Mouse (Mus musculus) MEL (cell line): ENCODE measurements around the gene Arid3c. TPM values are rescaled to one million over a fixed set of nuclear protein-coding genes. Genes with fewer than 3 reads are reported as not detected.

Experiments used
- DNase-seq: peaks from one replicate; pipeline ENCODE4 v3.0.0; 2011; ENCODE audit warnings: low read depth, low spot score
- H3K27ac ChIP-seq: 2 replicates; pipeline ENCODE4 v1.5.1; 2012; ENCODE audit warnings: low read depth, mild to moderate bottlenecking, control low read depth, low read length, moderate library complexity; ENCODE audit not compliant: control insufficient read depth
- H3K27me3 ChIP-seq, 2 experiments: fragments of 150-350 bp in 1 of 2; sonication (generic) in 1 of 2; 2 replicates each; pipeline ENCODE4 v1.6.1; 2012; ENCODE audit warnings: low read length in 2 of 2, mild to moderate bottlenecking in 2 of 2, improper control_type of control experiment in 1 of 2, moderate library complexity in 1 of 2; ENCODE audit not compliant: insufficient read depth in 2 of 2, control insufficient read depth in 1 of 2
- H3K36me3 ChIP-seq, 2 experiments: 2 replicates each; pipeline ENCODE4 v1.6.1; 2012 to 2014; ENCODE audit warnings: low read length in 2 of 2, improper control_type of control experiment in 1 of 2, inconsistent platforms in 1 of 2, mild to moderate bottlenecking in 1 of 2; ENCODE audit not compliant: insufficient read depth in 2 of 2, control insufficient read depth in 1 of 2
- H3K4me1 ChIP-seq, 2 experiments: fragments of 150-350 bp in 1 of 2; sonication (generic) in 1 of 2; 2 replicates each; pipeline ENCODE4 v1.6.1; 2012; ENCODE audit warnings: low read length in 2 of 2, improper control_type of control experiment in 1 of 2, mild to moderate bottlenecking in 1 of 2; ENCODE audit not compliant: insufficient read depth in 2 of 2, control insufficient read depth in 1 of 2
- H3K4me3 ChIP-seq, 2 experiments: fragments of 150-350 bp in 1 of 2; sonication (generic) in 1 of 2; 2 replicates each; pipeline ENCODE4 v1.5.1; 2012; ENCODE audit warnings: low read depth in 2 of 2, low read length in 2 of 2, mild to moderate bottlenecking in 2 of 2, moderate library complexity in 2 of 2, control low read depth in 1 of 2, improper control_type of control experiment in 1 of 2; ENCODE audit not compliant: control insufficient read depth in 1 of 2, insufficient read depth in 1 of 2
- H3K79me2 ChIP-seq: 2 replicates; pipeline ENCODE4 v1.6.1; 2012; ENCODE audit warnings: mild to moderate bottlenecking, low read length, moderate library complexity; ENCODE audit not compliant: control insufficient read depth, poor library complexity, insufficient read depth
- H3K9ac ChIP-seq: 2 replicates; pipeline ENCODE4 v1.6.1; 2012; ENCODE audit warnings: low read depth, mild to moderate bottlenecking, control low read depth, low read length, moderate library complexity; ENCODE audit not compliant: control insufficient read depth, poor library complexity, severe bottlenecking
- H3K9me3 ChIP-seq: fragments of 150-350 bp; sonication (generic); replicated peaks from 2 replicates; pipeline ENCODE4 v1.6.1; 2012; ENCODE audit warnings: mild to moderate bottlenecking, low read length, improper control_type of control experiment, moderate library complexity; ENCODE audit not compliant: insufficient read depth
- CTCF ChIP-seq, 3 experiments: IDR thresholded peaks in 2 of 3; conservative IDR thresholded peaks in 1 of 3; 2 replicates each; pipeline ENCODE4 v1.5.1; 2011 to 2012; ENCODE audit warnings: low read length in 3 of 3, low read depth in 2 of 3, mild to moderate bottlenecking in 2 of 3, improper control_type of control experiment in 1 of 3, inconsistent platforms in 1 of 3, mixed read lengths in 1 of 3, moderate library complexity in 1 of 3; ENCODE audit not compliant: control insufficient read depth in 1 of 3, insufficient read depth in 1 of 3, poor library complexity in 1 of 3, severe bottlenecking in 1 of 3
- ELF1 ChIP-seq: IDR thresholded peaks from 2 replicates; pipeline ENCODE4 v1.6.1; 2014; ENCODE audit warnings: low read depth, mild to moderate bottlenecking, inconsistent platforms, low read length, improper control_type of control experiment, moderate library complexity
- EP300 ChIP-seq, 2 experiments: IDR thresholded peaks; 2 replicates each; pipeline ENCODE4 v1.6.1; 2011; ENCODE audit warnings: improper control_type of control experiment in 2 of 2, low read length in 2 of 2, low read depth in 1 of 2, mild to moderate bottlenecking in 1 of 2
- ETS1 ChIP-seq: IDR thresholded peaks from 2 replicates; pipeline ENCODE4 v1.6.1; 2012; ENCODE audit warnings: low read depth, mild to moderate bottlenecking, inconsistent platforms, low read length, improper control_type of control experiment, moderate library complexity
- GATA1 ChIP-seq: IDR thresholded peaks from 2 replicates; pipeline ENCODE4 v1.6.1; 2011; ENCODE audit warnings: low read depth, low read length, improper control_type of control experiment
- HCFC1 ChIP-seq: IDR thresholded peaks from 2 replicates; pipeline ENCODE4 v1.6.1; 2012; ENCODE audit warnings: low read depth, mild to moderate bottlenecking, inconsistent platforms, low read length, improper control_type of control experiment, moderate library complexity
- JUND ChIP-seq: IDR thresholded peaks from 2 replicates; pipeline ENCODE4 v1.6.1; 2011; ENCODE audit warnings: low read depth, mild to moderate bottlenecking, improper control_type of control experiment, low read length
- MAFK ChIP-seq: IDR thresholded peaks from 2 replicates; pipeline ENCODE4 v1.6.1; 2011; ENCODE audit warnings: low read depth, mild to moderate bottlenecking, low read length, improper control_type of control experiment, borderline replicate concordance
- MAX ChIP-seq: IDR thresholded peaks from 2 replicates; pipeline ENCODE4 v1.6.1; 2011; ENCODE audit warnings: low read length, improper control_type of control experiment
- MAZ ChIP-seq: IDR thresholded peaks from 2 replicates; pipeline ENCODE4 v1.6.1; 2012; ENCODE audit warnings: low read depth, mild to moderate bottlenecking, inconsistent platforms, low read length, improper control_type of control experiment
- MXI1 ChIP-seq: IDR thresholded peaks from 2 replicates; pipeline ENCODE4 v1.6.1; 2011; ENCODE audit warnings: mild to moderate bottlenecking, low read depth, low read length, improper control_type of control experiment
- MYC ChIP-seq: IDR thresholded peaks from 2 replicates; pipeline ENCODE4 v1.6.1; 2011; ENCODE audit warnings: low read depth, mild to moderate bottlenecking, low read length, improper control_type of control experiment, moderate library complexity
- NRF1 ChIP-seq: IDR thresholded peaks from 2 replicates; pipeline ENCODE4 v1.6.1; 2014; ENCODE audit warnings: low read depth, mild to moderate bottlenecking, inconsistent platforms, low read length, improper control_type of control experiment, moderate library complexity; ENCODE audit not compliant: poor library complexity, insufficient read depth, severe bottlenecking
- POLR2A ChIP-seq, 2 experiments: IDR thresholded peaks; 2 replicates each; pipeline ENCODE4 v1.6.1; 2011 to 2012; ENCODE audit warnings: low read length in 2 of 2, mild to moderate bottlenecking in 2 of 2, control low read depth in 1 of 2, improper control_type of control experiment in 1 of 2, low read depth in 1 of 2, moderate library complexity in 1 of 2; ENCODE audit not compliant: control insufficient read depth in 1 of 2, insufficient read depth in 1 of 2, poor library complexity in 1 of 2
- POLR2AphosphoS2 ChIP-seq: IDR thresholded peaks from 2 replicates; pipeline ENCODE4 v1.6.1; 2011; ENCODE audit warnings: low read length, improper control_type of control experiment
- RAD21 ChIP-seq: IDR thresholded peaks from 2 replicates; pipeline ENCODE4 v1.6.1; 2011; ENCODE audit warnings: mild to moderate bottlenecking, low read depth, low read length, improper control_type of control experiment
- RCOR1 ChIP-seq: IDR thresholded peaks from 2 replicates; pipeline ENCODE4 v1.6.1; 2012; ENCODE audit warnings: low read depth, mild to moderate bottlenecking, inconsistent platforms, low read length, improper control_type of control experiment
- SIN3A ChIP-seq: IDR thresholded peaks from 2 replicates; pipeline ENCODE4 v1.6.1; 2012; ENCODE audit warnings: low read length, improper control_type of control experiment, inconsistent platforms
- SMC3 ChIP-seq: IDR thresholded peaks from 2 replicates; pipeline ENCODE4 v1.6.1; 2011; ENCODE audit warnings: low read depth, low read length, improper control_type of control experiment
- TBP ChIP-seq: IDR thresholded peaks from 2 replicates; pipeline ENCODE4 v1.8.0; 2011; ENCODE audit warnings: low read depth, low read length, improper control_type of control experiment
- USF1 ChIP-seq: IDR thresholded peaks from 2 replicates; pipeline ENCODE4 v1.6.1; 2014; ENCODE audit warnings: low read depth, mild to moderate bottlenecking, inconsistent platforms, low read length, improper control_type of control experiment, moderate library complexity
- USF2 ChIP-seq, 2 experiments: IDR thresholded peaks; 2 replicates each; pipeline ENCODE4 v1.6.1; 2011 to 2012; ENCODE audit warnings: improper control_type of control experiment in 2 of 2, low read length in 2 of 2, borderline replicate concordance in 1 of 2, inconsistent platforms in 1 of 2, low read depth in 1 of 2, mild to moderate bottlenecking in 1 of 2; ENCODE audit not compliant: insufficient read depth in 1 of 2
- ZC3H11A ChIP-seq: IDR thresholded peaks from 2 replicates; pipeline ENCODE4 v1.6.1; 2012; ENCODE audit warnings: low read depth, mild to moderate bottlenecking, inconsistent platforms, low read length, improper control_type of control experiment
- ZMIZ1 ChIP-seq: IDR thresholded peaks from 2 replicates; pipeline ENCODE4 v1.6.1; 2012; ENCODE audit warnings: low read depth, mild to moderate bottlenecking, inconsistent platforms, low read length, improper control_type of control experiment, moderate library complexity
- ZNF384 ChIP-seq: IDR thresholded peaks from 2 replicates; pipeline ENCODE4 v1.6.1; 2012; ENCODE audit warnings: low read depth, mild to moderate bottlenecking, inconsistent platforms, low read length, improper control_type of control experiment
- polyA plus RNA-seq, 2 experiments: library from polyadenylated mRNA; stranded (reverse) in 1 of 2; unstranded in 1 of 2; fragments of >175 nt in 1 of 2; fragments of >200 nt in 1 of 2; gene quantifications; 2 replicates each; pipeline versions ENCODE4 v1.2.1 to v1.2.4; 2012; ENCODE audit warnings: low replicate concordance in 2 of 2, low read depth in 1 of 2; ENCODE audit not compliant: insufficient read length in 2 of 2, insufficient read depth in 1 of 2, missing spikeins in 1 of 2
- total RNA-seq: library from RNA; depleted of rRNA; stranded (reverse); fragments of 300-350 nt; gene quantifications from 2 replicates; pipeline ENCODE4 v1.2.3, GENCODE M21; 2012

Arid3c gene
- total and polyA plus RNA-seq, 3 experiments = 0.13 TPM; not detected in 2

- TF ChIP-seq NRF1 (peak; percentile 52; the same call in 1 of the 2 replicates), POLR2AphosphoS2 (peak; percentile 89), HCFC1 (0 out of 2 replicates have a peak, but pooled peaks have one; percentile 34), CTCF (IDR thresholded peaks at IDR 0.05 in 2 of 3, conservative IDR thresholded peaks at IDR 0.05 in 1 of 3; ENCODE audit: control insufficient read depth in 1 of 3, insufficient read depth in 1 of 3, low read depth in 2 of 3, low read length in 3 of 3, poor library complexity in 1 of 3, severe bottlenecking in 1 of 3) (peak; percentile 58 to 90 (median 81)), ZMIZ1 (no peak), RAD21 (peak; percentile 76), RCOR1 (peak; percentile 10; the same call in 1 of the 2 replicates), GATA1 (peak; percentile 71), ZNF384 (peak; percentile 84), SIN3A (peak; percentile 71; the same call in 1 of the 2 replicates), ETS1 (peak; percentile 14; the same call in 1 of the 2 replicates), JUND (0 out of 2 replicates have a peak, but pooled peaks have one; percentile 6), MAX (peak; percentile 40; the same call in 1 of the 2 replicates), TBP (no peak), EP300 (IDR thresholded peaks at IDR 0.05; ENCODE audit: low read depth in 1 of 2, low read length in 2 of 2) (0 out of 4 replicates have a peak, but pooled peaks have one; percentile 37 to 46), MAZ (no peak), USF2 (IDR thresholded peaks at IDR 0.05; ENCODE audit: borderline replicate concordance in 1 of 2, insufficient read depth in 1 of 2, low read depth in 1 of 2, low read length in 2 of 2) (no peak), USF1 (0 out of 2 replicates have a peak, but pooled peaks have one; percentile 20), ZC3H11A (peak; percentile 39), ELF1 (peak; percentile 63; the same call in 1 of the 2 replicates), POLR2A (IDR thresholded peaks at IDR 0.05; ENCODE audit: control insufficient read depth in 1 of 2, insufficient read depth in 1 of 2, low read depth in 1 of 2, low read length in 2 of 2, poor library complexity in 1 of 2) (peak in 1 of 2 experiments; percentile 45; a peak in 1 of 4 replicates), MXI1 (peak; percentile 65; the same call in 1 of the 2 replicates), SMC3 (peak; percentile 57), MAFK (no peak), MYC (peak; percentile 74)
- H3K79me2 ChIP-seq = peaks cover 15% of the 10 kb centered on the region
- H3K9ac ChIP-seq = peak overlapping the region; percentile 40
- peak; percentile 88 for DNase-seq
- H3K27ac ChIP-seq = peak overlapping the region; percentile 83
- H3K27me3 ChIP-seq = peaks cover 0 to under 1% of the 10 kb centered on the region in 2 experiments; a peak in 1 of 4 replicates
- no peaks in the 10 kb centered on the region for H3K9me3 ChIP-seq
- H3K36me3 ChIP-seq = peaks cover 0 to 27% of the 10 kb centered on the region in 2 experiments; a peak in 2 of 4 replicates
- H3K4me3 ChIP-seq = no peak overlapping the region
- H3K4me1 ChIP-seq = peaks cover 2 to 29% of the 10 kb centered on the region in 2 experiments
These were observed 6.8 kb upstream of the Arid3c start for GRCm38 (mm10) chr4:41737602-41738255.
